ENCODE assay signal across 23 mouse cellular contexts in the genomic region with DNA sequence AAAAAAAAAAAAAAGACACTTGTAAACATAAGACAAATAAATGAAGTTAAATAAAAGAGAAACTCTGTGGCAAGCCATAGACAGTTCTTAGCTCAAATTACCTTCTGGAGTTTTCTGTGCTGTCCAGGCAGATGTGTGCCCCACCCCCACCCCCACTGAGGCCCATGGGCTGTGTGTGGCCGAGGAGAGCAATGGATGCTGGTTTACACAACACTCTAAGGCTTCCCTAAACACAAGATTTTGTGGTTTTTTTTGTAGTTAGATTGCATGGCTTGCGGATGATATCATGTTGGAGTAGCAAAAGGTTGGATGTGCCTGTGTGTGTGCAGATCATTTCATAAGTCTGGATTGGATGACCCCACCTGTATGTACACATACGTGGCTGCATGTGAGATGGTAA.
DNase-seq lines count a peak whose midpoint lies in the region; ATAC-seq and TF ChIP-seq lines count a peak whose summit lies in the region.
"Had no signal": no experiment of that assay in that cellular context is flagged by ENCODE, and none has a peak within 500 bp of the region (broad histone marks: within the 10 kb centered on the region; RNA-seq: fewer than 3 reads in every experiment).

No protein-coding gene starts in this region.

- H3K27ac ChIP-seq in stomach, embryonic 16.5 days (ENCODE audit: low read length): 0 out of 2 replicates have a peak overlapping the region, but pooled peaks have one; percentile 38
- H3K27ac ChIP-seq in stomach, postnatal 0 days (replicated peaks): no peak overlapping the region
- H3K27ac ChIP-seq: embryonic facial prominence, embryonic 10.5 days; embryonic facial prominence, embryonic 12.5 days; forebrain, embryonic 13.5 days; forebrain, embryonic 15.5 days had no signal

- no peak for DNase-seq in stomach, postnatal 0 days (ENCODE audit: low spot score)
- no peak for DNase-seq in retina, postnatal 1 day
- no peak for DNase-seq in urinary bladder, postnatal 4 days (ENCODE audit: low spot score in 2 of 2)
- no peak for DNase-seq in urinary bladder, postnatal 36 days (ENCODE audit: low spot score in 2 of 2)
- DNase-seq: adrenal gland, adult 2 months; adrenal gland, postnatal 10 days; adrenal gland, postnatal 25 days; B cell, adult 2 months; cerebellum, adult 11-12 months; cerebellum, adult 2 months; cerebellum, adult 9-10 months; cerebellum, postnatal 10 days; cerebellum, postnatal 25 days had no signal

- no peak for TF ChIP-seq CTCF in stomach, postnatal 0 days (IDR thresholded peaks at IDR 0.05; ENCODE audit: low read depth)

- ATAC-seq in stomach, embryonic 16.5 days (ENCODE audit: insufficient read depth, low FRiP score): peak; percentile 23; the same call in 1 of the 2 replicates
- ATAC-seq in stomach, postnatal 0 days (ENCODE audit: low FRiP score, low TSS enrichment): no peak
- ATAC-seq in granulocyte monocyte progenitor cell, adult 5-6 weeks (replicated peaks; ENCODE audit: poor library complexity, severe bottlenecking): peak; percentile 56
- peak; percentile 10; the same call in 1 of the 2 replicates for ATAC-seq in megakaryocyte, adult 5-6 weeks (ENCODE audit: poor library complexity, severe bottlenecking)
- ATAC-seq: CD4-positive, CD25-positive, alpha-beta regulatory T cell, adult 4 months had no signal

- no peak overlapping the region for H3K9ac ChIP-seq in stomach, embryonic 16.5 days (ENCODE audit: low read length)
- no peak overlapping the region for H3K9ac ChIP-seq in stomach, postnatal 0 days (ENCODE audit: low read length)
- H3K9ac ChIP-seq: embryonic facial prominence, embryonic 12.5 days; forebrain, embryonic 13.5 days; forebrain, embryonic 15.5 days had no signal

- TF ChIP-seq EP300 in stomach, postnatal 0 days (optimal IDR thresholded peaks at IDR 0.05): no peak

- H3K4me1 ChIP-seq in stomach, embryonic 16.5 days (ENCODE audit: control insufficient read depth, insufficient read depth, low read length): peaks cover 8% of the 10 kb centered on the region; the same call in 1 of the 2 replicates
- no peaks in the 10 kb centered on the region for H3K4me1 ChIP-seq in stomach, postnatal 0 days (replicated peaks; ENCODE audit: control insufficient read depth, insufficient read depth)
- H3K4me1 ChIP-seq: forebrain, embryonic 13.5 days; forebrain, embryonic 15.5 days had no signal

- no peaks in the 10 kb centered on the region for H3K27me3 ChIP-seq in stomach, embryonic 16.5 days (ENCODE audit: control insufficient read depth, insufficient read depth, low read length)
- H3K27me3 ChIP-seq in stomach, postnatal 0 days (ENCODE audit: control insufficient read depth, insufficient read depth, low read length): no peaks in the 10 kb centered on the region
- H3K27me3 ChIP-seq: CH12.LX; embryonic facial prominence, embryonic 12.5 days; forebrain, embryonic 13.5 days; forebrain, embryonic 15.5 days had no signal

- no peak overlapping the region for H3K4me3 ChIP-seq in stomach, embryonic 16.5 days (replicated peaks; ENCODE audit: low read length)
- H3K4me3 ChIP-seq in stomach, postnatal 0 days (ENCODE audit: low read depth, low read length): no peak overlapping the region
- H3K4me3 ChIP-seq: embryonic facial prominence, embryonic 10.5 days; embryonic facial prominence, embryonic 12.5 days; forebrain, embryonic 13.5 days; forebrain, embryonic 15.5 days had no signal

- no peaks in the 10 kb centered on the region for H3K9me3 ChIP-seq in stomach, embryonic 16.5 days (replicated peaks; ENCODE audit: control insufficient read depth, low read length)
- H3K9me3 ChIP-seq in stomach, postnatal 0 days (ENCODE audit: control insufficient read depth, low read length): no peaks in the 10 kb centered on the region
- H3K9me3 ChIP-seq: embryonic facial prominence, embryonic 10.5 days; embryonic facial prominence, embryonic 12.5 days; forebrain, embryonic 13.5 days; forebrain, embryonic 15.5 days; G1E had no signal

- 65% methylated on average over 3 of the region's 3 CpGs for WGBS in stomach, embryonic 16.5 days
- 65% methylated on average over 3 of the region's 3 CpGs for WGBS in stomach, postnatal 0 days

- no peaks in the 10 kb centered on the region for H3K36me3 ChIP-seq in stomach, embryonic 16.5 days (ENCODE audit: control insufficient read depth, insufficient read depth, low read length)
- H3K36me3 ChIP-seq in stomach, postnatal 0 days (ENCODE audit: control insufficient read depth, insufficient read depth, low read length): no peaks in the 10 kb centered on the region
- H3K36me3 ChIP-seq: embryonic facial prominence, embryonic 10.5 days; embryonic facial prominence, embryonic 12.5 days; forebrain, embryonic 15.5 days; G1E had no signal

- H3K4me2 ChIP-seq in stomach, embryonic 16.5 days (ENCODE audit: low read depth, low read length): no peak overlapping the region
- no peak overlapping the region for H3K4me2 ChIP-seq in stomach, postnatal 0 days (replicated peaks; ENCODE audit: low read depth)
- H3K4me2 ChIP-seq: embryonic facial prominence, embryonic 12.5 days; forebrain, embryonic 13.5 days; forebrain, embryonic 15.5 days had no signal
